Mouse (Mus musculus): ENCODE results near the gene Sprtn. TPM values are rescaled to one million over a fixed set of nuclear protein-coding genes. Genes with fewer than 3 reads are reported as not detected.

The Sprtn gene
- polyA plus RNA-seq, 1 experiment: 9.5 TPM

GRCm38 (mm10) chr8:124923971-124924652 lies 26.4 kb downstream of the Sprtn start:
- TF ChIP-seq GATA1 (IDR thresholded peaks at IDR 0.05; ENCODE audit: low read length): no peak

- TF ChIP-seq GATA1 (IDR thresholded peaks at IDR 0.05; ENCODE audit: low read length): no peak
Measured at GRCm38 (mm10) chr8:124925544-124926266, 28.0 kb downstream of the Sprtn start.

GRCm38 (mm10) chr8:124926351-124926771 lies 28.7 kb downstream of the Sprtn start:
- TF ChIP-seq GATA1 (IDR thresholded peaks at IDR 0.05; ENCODE audit: low read length): no peak

GRCm38 (mm10) chr8:124929006-124929405 lies 31.3 kb downstream of the Sprtn start:
- TF ChIP-seq GATA1 (IDR thresholded peaks at IDR 0.05; ENCODE audit: low read length): no peak

GRCm38 (mm10) chr8:124930086-124930485 lies 32.4 kb downstream of the Sprtn start:
- no peak for TF ChIP-seq GATA1 (IDR thresholded peaks at IDR 0.05; ENCODE audit: low read length)

DNA sequence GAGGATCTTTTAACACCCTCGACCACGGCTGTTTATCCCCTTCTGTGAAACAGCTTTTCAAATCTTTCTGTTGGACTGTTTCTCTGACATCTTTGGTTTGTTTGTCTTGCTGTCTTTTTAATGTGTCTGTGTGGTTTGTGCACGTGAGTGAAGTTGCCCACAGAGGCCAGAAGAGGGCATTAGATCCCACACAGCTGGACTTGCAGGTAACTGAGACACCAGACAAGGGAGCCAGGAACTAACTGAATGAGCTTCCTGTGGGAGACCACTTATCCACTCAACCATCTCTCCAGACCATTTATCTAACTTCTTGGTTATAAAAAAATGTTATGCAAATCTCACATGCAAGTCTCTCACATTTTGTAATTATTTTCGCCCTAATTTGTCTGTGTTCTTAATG lies 33.0 kb downstream of the Sprtn start:
- no peak for TF ChIP-seq GATA1 (IDR thresholded peaks at IDR 0.05; ENCODE audit: low read length)

- TF ChIP-seq GATA1 (IDR thresholded peaks at IDR 0.05; ENCODE audit: low read length): no peak
Measured at GRCm38 (mm10) chr8:124932435-124932834, 34.7 kb downstream of the Sprtn start.

DNA sequence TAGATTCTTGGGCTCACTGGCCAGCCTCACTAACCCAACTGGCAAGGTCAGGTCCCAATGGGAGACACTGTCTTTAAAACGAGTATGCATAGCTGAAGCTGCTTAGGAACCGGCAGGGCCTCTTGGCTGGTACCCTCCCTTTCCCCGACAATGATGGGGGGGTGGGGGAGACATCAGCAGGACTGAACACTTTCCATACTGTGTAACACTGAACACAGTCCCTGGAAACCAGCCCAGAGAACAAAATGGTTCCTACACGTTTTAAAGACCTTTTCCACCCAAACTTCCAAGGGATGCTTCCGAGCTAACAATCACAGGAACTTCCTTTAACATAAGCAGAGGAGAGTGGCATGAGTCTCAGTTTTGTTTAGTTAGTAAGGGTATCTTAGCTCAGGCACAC lies 37.4 kb downstream of the Sprtn start:
- TF ChIP-seq GATA1 (IDR thresholded peaks at IDR 0.05; ENCODE audit: low read length): no peak

- no peak for TF ChIP-seq GATA1 (IDR thresholded peaks at IDR 0.05; ENCODE audit: low read length)
Measured at GRCm38 (mm10) chr8:124936699-124937098, 39.0 kb downstream of the Sprtn start.

DNA sequence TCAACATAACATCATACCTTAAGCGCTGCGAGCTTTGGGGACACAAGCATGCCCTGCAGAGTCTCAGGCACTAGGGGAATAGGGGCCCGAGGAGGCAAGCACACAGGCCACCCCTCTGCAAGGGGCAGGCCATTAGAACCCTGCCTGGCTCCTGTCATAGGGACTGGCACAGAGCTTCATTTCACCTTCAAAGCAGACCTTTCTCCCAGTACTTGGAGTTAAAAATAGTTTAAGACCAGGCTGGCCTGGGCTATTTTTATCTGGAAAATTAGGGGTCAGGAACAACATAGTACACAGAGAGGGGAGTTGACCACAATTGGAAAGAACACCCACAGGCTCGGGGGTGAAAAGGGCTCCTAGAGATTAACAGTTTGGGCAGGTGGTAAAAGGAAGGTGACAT lies 39.6 kb downstream of the Sprtn start:
- TF ChIP-seq GATA1 (IDR thresholded peaks at IDR 0.05; ENCODE audit: low read length): no peak

DNA sequence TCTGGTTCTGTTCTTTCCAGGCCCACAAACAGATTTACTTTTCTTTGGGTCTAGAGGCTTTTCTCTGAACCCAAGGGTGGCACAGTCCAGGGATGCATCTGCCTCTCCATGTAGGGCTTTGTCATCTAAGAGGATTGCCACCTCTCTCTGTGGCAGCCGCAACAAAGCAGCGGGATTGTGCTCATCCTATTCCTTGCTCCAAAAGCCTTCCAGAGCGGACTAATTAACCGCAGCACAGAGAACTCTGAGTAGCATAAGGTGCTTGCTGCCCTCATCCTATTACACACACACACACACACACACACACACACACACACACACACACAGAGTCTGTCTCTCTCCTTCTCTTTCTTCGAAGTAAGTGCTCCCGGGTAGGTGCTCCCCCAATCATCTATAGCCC lies 46.1 kb downstream of the Sprtn start:
- TF ChIP-seq GATA1 (IDR thresholded peaks at IDR 0.05; ENCODE audit: low read length): no peak

GRCm38 (mm10) chr8:124944406-124944805 lies 46.7 kb downstream of the Sprtn start:
- no peak for TF ChIP-seq GATA1 (IDR thresholded peaks at IDR 0.05; ENCODE audit: low read length)

DNA sequence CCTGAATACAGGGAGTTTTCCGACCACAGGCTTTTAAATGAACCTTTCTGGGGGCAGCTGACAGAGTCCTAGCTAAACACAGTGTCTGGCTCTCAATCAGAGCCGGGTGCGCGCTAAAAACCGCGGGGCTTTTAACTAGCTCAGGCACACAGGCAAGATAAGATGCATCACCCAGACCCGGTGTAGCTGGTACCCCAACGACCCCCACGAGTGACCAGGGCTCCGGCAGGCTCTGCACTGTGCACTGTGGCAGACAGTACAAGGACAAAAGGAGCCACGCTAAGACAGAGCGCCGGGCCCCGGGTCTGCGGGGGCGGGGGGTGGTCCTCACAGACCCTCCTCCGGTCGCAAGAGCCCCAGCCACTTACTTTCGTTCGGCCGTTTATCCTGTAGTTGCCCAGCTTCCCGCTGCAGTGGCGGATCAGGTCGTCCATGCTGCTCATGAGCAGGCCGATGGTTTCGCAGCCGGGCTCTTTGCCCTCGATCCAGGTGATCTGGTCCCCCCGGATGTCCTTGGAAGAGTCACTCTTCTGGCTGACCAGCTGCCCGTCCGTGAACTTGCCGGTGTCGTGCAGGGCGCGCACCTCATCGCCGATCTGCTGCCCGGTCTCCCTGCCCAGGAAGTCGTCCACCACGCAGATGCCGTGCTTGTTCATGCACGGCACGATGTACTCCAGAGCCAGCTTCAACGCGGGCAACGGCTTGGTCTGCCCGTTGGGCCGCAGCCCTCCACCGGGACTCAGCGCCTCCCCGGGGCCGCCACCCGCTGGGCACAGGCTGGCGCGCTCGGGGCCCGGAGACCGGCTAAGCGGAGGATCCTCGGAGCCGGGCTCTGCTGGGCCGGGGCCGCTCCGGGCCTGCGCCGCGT lies 50.4 kb downstream of the Sprtn start:
- no peak for TF ChIP-seq GATA1 (IDR thresholded peaks at IDR 0.05; ENCODE audit: low read length)

DNA sequence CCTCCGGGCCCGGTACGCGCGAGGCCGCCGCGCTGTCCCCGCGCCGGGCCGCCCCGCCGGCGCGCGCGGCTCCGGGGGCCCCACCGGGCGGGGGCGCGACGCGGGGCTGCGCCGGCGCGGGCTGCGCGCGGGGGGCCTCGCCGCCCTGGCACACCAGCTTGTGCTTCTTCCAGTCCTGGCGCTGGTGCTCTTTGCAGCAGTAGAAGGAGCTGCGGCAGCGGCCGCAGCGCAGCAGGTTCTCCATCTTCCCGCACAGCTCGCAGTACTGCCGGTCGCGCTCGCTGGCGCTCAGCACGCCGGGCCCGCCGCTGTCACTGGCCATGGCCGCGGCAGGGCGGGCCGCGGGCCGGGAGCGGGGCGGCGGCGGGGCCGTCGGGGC lies 51.0 kb downstream of the Sprtn start:
- no peak for TF ChIP-seq GATA1 (IDR thresholded peaks at IDR 0.05; ENCODE audit: low read length)

- TF ChIP-seq GATA1 (IDR thresholded peaks at IDR 0.05; ENCODE audit: low read length): no peak
Measured at GRCm38 (mm10) chr8:124949209-124950068, 51.8 kb downstream of the Sprtn start, which contains the start of gene Egln1. Gene Egln1, minus strand, starts transcription at chr8:124949324.

Data from G1E-ER4 (cell line).